Mouse (Mus musculus) heart, embryonic 16.5 days (tissue): ENCODE measurements around the gene Zmynd8. TPM values are rescaled to one million over a fixed set of nuclear protein-coding genes. Genes with fewer than 3 reads are reported as not detected.
A peak's percentile ranks its signal among the peaks of the same experiment; 100 is the strongest.

Experiments
- ATAC-seq: fragments of 200-750 bp; cut with Nextera tagmentation; replicated peaks from 2 replicates; pipeline ENCODE4 v1.8.0; 2017; ENCODE audit warnings: moderate number of reproducible peaks; ENCODE audit not compliant: insufficient read depth, low FRiP score; ENCODE audit errors: extremely low read depth
- H3K27ac ChIP-seq: fragments of 300-500 bp; sonication (generic); 2 replicates; pipeline ENCODE4 v1.5.1; 2014; ENCODE audit warnings: mild to moderate bottlenecking, low read length, control low read depth, moderate library complexity
- H3K27me3 ChIP-seq: fragments of 300-500 bp; sonication (generic); 2 replicates; pipeline ENCODE4 v1.6.1; 2014; ENCODE audit warnings: low read length, mixed read lengths; ENCODE audit not compliant: control insufficient read depth, insufficient read depth
- H3K36me3 ChIP-seq: fragments of 300-500 bp; sonication (generic); 2 replicates; pipeline ENCODE4 v1.6.1; 2014; ENCODE audit not compliant: control insufficient read depth, insufficient read depth
- H3K4me1 ChIP-seq: fragments of 300-500 bp; sonication (generic); 2 replicates; pipeline ENCODE4 v1.6.1; 2014; ENCODE audit warnings: low read length, mixed read lengths; ENCODE audit not compliant: control insufficient read depth, insufficient read depth
- H3K4me2 ChIP-seq: fragments of 300-500 bp; sonication (generic); 2 replicates; pipeline ENCODE4 v1.6.1; 2014; ENCODE audit warnings: low read depth, mild to moderate bottlenecking, control low read depth, low read length
- H3K4me3 ChIP-seq: fragments of 300-500 bp; sonication (generic); 2 replicates; pipeline ENCODE4 v1.5.1; 2014; ENCODE audit warnings: mild to moderate bottlenecking, control low read depth, low read length
- H3K9ac ChIP-seq: fragments of 300-500 bp; sonication (generic); 2 replicates; pipeline ENCODE4 v1.6.1; 2014; ENCODE audit warnings: low read length, control low read depth
- H3K9me3 ChIP-seq: fragments of 300-500 bp; sonication (generic); replicated peaks from 2 replicates; pipeline ENCODE4 v1.6.1; 2016; ENCODE audit warnings: low read length; ENCODE audit not compliant: control insufficient read depth
- WGBS: fragments of 180-500 bp; shearing (Covaris S2); extraction: QIAGEN DNeasy Blood & Tissue Kit; methylation state at CpG from one replicate; pipeline ENCODE4 v1.1.7; 2014; 5-methylcytosine and 5-hydroxymethylcytosine counted together
- polyA plus RNA-seq: library from polyadenylated mRNA; unstranded; fragments of >200 nt; fragmentation: Nextera tagmentation; extraction: Ambion mirVana; gene quantifications from 2 replicates; pipeline ENCODE4 v1.2.1, GENCODE M21; 2015

Zmynd8 gene
- polyA plus RNA-seq, 1 experiment from 2014 or later: 36.0 TPM

DNA sequence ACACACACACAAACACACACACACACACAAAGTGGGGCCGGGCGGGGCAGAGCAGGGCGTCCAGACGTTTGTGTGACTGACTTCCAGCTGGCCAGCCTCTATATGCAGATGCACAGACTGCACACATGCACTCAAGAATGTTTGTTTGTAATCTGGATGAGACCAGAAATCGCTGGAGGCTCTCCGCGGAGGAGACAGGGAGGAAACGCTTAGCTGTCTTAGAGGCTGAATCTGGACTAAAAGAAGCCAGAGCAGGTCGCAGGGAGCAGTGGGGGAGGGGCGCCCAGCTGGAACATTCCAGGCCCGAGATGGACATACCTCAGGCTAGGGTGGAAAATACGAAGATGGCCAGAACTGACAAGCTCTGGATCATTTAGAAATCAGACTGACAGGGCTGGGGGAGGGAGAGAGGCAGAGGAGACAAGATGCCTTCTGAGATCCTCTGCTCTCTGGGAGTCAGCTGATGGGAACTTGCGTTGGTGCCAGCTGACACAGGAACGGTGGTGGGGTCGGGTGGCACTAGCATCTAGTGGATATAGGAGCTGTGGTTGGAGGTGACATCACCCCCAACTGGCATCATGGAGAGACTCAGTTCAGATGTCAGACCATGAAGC is 7.6 kb upstream of the Zmynd8 start:
- ATAC-seq: no peak; the same call in 1 of the 2 replicates
- Histone ChIP-seq H3K4me1 (peaks cover 8% of the 10 kb centered on the region), H3K27ac (no peak overlapping the region), H3K9ac (peak overlapping the region; percentile 47), H3K4me3 (no peak overlapping the region), H3K4me2 (no peak overlapping the region), H3K36me3 (no peaks in the 10 kb centered on the region), H3K27me3 (no peaks in the 10 kb centered on the region), H3K9me3 (no peaks in the 10 kb centered on the region)
- 16% methylated on average over 15 of the region's 15 CpGs for WGBS

DNA sequence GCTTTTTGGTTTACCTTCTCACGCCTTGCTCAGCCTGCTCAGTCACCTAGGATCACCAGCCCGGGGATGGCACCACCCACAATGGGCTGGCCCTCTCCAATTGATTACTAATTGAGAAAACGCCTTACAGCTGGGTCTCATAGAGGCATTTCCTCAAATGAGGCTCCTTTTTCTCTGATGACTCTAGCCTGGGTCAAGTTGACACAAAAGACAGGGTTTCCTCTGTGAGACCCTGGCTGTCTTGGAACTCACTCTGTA is 2.2 kb upstream of the Zmynd8 start:
- no peak for ATAC-seq
- H3K4me3 ChIP-seq: no peak overlapping the region
- peaks cover 15% of the 10 kb centered on the region for H3K4me1 ChIP-seq
- 64% methylated on average over 3 of the region's 3 CpGs for WGBS
- H3K36me3 ChIP-seq: no peaks in the 10 kb centered on the region
- H3K9me3 ChIP-seq: no peaks in the 10 kb centered on the region
- H3K27ac ChIP-seq: peak overlapping the region; percentile 71
- no peak overlapping the region for H3K4me2 ChIP-seq
- no peaks in the 10 kb centered on the region for H3K27me3 ChIP-seq
- H3K9ac ChIP-seq: no peak overlapping the region

DNA sequence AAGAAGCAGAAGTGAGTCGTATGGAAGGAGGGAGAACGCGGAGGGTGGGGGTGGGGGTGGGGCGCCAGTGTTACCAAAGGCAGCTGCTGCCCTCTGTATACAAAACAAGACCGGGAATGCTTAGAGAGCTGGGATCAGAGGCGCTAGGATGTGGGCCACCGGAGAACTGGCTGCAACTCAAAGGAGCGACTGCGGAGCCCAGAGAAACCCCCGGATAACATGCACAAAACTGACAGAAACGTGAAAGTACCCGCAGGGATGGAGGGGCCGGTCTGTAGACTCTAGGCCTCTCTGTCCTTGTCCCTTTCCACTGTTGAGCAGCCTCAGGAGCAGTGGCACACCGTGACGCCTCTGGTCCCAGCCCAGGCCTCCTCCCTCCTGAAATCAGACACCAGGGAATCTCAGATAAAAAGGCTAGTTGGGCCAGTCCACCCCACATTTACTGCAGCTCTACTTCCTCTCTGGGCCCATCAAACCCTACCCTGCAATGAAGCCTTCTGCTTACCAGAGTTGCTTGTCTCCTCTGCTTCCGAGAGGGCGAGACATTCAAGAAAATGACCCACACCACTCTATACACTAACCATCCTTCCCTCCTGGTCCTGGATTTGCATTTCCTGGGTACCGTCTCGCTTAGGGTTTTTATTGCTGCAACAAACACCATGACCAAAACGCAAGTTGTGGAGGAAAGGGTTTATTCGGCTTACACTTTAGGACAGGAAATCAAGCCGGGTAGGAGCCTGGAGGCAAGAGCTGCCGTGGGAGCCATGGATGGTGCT is 1.7 kb upstream of the Zmynd8 start:
- ATAC-seq: peak; percentile 55; the same call in 1 of the 2 replicates
- H3K4me1 ChIP-seq: peaks cover 15% of the 10 kb centered on the region
- H3K4me3 ChIP-seq: no peak overlapping the region

DNA sequence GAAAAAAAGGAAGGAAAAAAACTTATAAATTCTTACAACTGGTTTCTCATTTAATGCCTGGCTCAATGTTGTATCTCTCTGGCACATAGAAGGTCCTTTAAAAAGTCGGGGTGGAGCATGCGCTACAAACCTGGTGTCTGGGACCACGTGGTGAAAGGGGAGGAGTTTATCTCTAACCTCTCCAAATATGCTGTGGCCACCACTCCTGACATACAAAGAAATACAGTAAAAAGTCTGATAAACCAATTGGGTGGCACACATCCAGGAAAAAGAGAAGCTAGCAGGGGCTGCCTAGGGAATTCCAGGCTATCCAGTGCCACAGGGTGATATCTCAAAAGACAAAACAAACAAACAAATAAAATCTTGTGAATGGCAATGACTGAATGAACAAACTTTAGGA is 1.1 kb upstream of the Zmynd8 start:
- WGBS: 14% methylated on average over 3 of the region's 3 CpGs

More for the DNA sequence above, 1.7 kb upstream of the Zmynd8 start:
- Histone ChIP-seq H3K27ac (peak overlapping the region; percentile 71), H3K9me3 (no peaks in the 10 kb centered on the region), H3K4me2 (peak overlapping the region; percentile 26), H3K36me3 (no peaks in the 10 kb centered on the region), H3K27me3 (no peaks in the 10 kb centered on the region), H3K9ac (peak overlapping the region; percentile 55)
- WGBS: 26% methylated on average over 23 of the region's 23 CpGs

DNA sequence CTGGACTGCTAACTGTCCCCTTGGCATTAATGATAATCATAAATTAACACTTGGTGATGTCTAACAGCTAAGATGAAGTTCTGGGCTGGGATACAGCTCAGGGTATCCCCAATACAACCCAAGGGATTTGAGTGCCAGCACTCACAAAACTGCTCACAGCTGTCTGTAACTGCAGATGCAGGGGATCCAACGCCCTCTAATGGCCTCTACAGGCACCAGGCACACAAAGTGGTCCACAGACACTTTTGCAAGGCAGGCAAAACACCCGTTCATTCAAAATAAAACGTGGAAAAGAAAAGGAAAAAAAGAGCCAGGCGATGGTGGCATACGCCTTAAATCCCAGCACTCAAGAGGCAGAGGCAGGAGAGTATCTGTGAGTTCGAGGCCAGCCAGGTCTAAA is 658 bp upstream of the Zmynd8 start:
- Histone ChIP-seq H3K4me2 (peak overlapping the region; percentile 26; the same call in 1 of the 2 replicates), H3K36me3 (no peaks in the 10 kb centered on the region), H3K27ac (peak overlapping the region; percentile 16; the same call in 1 of the 2 replicates), H3K27me3 (no peaks in the 10 kb centered on the region), H3K9ac (no peak overlapping the region; the same call in 1 of the 2 replicates), H3K9me3 (no peaks in the 10 kb centered on the region), H3K4me3 (no peak overlapping the region), H3K4me1 (peaks cover 17% of the 10 kb centered on the region)
- 50% methylated on average over 6 of the region's 6 CpGs for WGBS
- ATAC-seq: no peak

More for the DNA sequence above, 1.1 kb upstream of the Zmynd8 start:
- no peak for ATAC-seq
- Histone ChIP-seq H3K4me2 (peak overlapping the region; percentile 26), H3K9ac (peak overlapping the region; percentile 55; the same call in 1 of the 2 replicates), H3K4me3 (no peak overlapping the region), H3K36me3 (no peaks in the 10 kb centered on the region), H3K9me3 (no peaks in the 10 kb centered on the region), H3K27ac (peak overlapping the region; percentile 71), H3K4me1 (peaks cover 15% of the 10 kb centered on the region), H3K27me3 (no peaks in the 10 kb centered on the region)

DNA sequence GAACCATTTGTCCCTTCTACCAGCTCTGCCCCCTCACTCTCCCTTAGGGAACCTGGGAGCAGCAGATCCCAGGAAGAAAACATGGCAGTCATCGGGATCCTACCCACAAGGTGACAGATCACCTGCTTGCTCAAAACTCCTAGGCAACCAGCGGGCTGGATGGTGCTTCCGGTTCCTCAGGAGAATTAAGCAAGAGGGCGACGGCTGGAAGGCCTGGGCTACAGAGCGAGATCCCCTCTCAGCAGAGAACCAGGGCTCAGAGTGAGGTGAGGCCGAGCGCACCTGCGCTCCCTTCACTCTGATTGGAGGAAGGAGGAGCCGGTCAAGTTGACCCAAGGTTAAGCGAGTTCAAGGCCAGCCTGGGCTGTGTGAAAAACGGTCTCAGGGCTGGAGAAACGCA is 2.6 kb downstream of the Zmynd8 start:
- Histone ChIP-seq H3K27me3 (no peaks in the 10 kb centered on the region), H3K4me3 (no peak overlapping the region), H3K9ac (no peak overlapping the region), H3K27ac (no peak overlapping the region), H3K9me3 (no peaks in the 10 kb centered on the region), H3K4me2 (no peak overlapping the region), H3K36me3 (no peaks in the 10 kb centered on the region), H3K4me1 (peaks cover 18% of the 10 kb centered on the region)
- 85% methylated on average over 13 of the region's 13 CpGs for WGBS
- ATAC-seq: no peak

DNA sequence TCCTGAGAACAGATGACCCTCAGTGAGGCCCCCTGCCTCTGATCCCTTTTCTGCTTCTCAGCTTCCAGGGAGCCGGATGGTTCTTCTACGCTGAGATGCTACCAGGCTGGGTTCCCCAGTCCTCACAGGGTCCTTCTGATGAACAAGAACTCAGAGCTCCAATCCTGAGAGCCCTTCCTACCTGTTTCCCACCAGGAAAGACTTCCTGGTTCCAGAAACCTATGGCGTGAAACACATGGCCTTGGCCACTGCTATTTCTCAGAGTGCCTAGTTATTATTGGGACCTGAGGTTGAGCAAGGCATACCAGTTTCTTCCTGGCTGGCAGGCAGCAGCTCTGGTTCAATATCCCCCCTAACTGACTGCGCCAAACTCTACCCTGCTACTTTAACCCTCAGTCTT is 3.1 kb downstream of the Zmynd8 start:
- no peak for ATAC-seq
- H3K27ac ChIP-seq: no peak overlapping the region
- peaks cover 14% of the 10 kb centered on the region for H3K4me1 ChIP-seq
- 90% methylated on average over 4 of the region's 4 CpGs for WGBS
- no peak overlapping the region for H3K4me3 ChIP-seq
- H3K27me3 ChIP-seq: no peaks in the 10 kb centered on the region
- no peak overlapping the region for H3K9ac ChIP-seq
- H3K36me3 ChIP-seq: no peaks in the 10 kb centered on the region
- H3K9me3 ChIP-seq: no peaks in the 10 kb centered on the region
- H3K4me2 ChIP-seq: no peak overlapping the region

DNA sequence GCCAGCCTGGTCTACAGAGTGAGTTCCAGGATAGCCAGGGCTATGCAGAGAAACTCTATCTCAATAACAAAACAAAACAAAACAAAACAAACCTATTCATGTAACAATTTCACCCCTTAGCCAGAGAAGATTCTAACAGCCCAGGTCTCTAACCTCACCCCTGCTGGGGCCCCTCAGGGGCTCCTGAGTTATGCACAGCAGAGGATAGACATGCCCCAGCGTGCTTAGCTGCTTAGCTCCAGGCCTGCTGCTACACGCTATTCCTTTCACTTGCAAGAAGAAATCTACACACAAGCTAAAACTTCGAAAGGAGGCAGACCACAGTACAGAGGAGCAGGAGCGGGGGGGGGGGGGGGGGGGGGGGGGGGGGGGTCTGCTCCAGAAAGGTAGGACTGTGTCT is 4.3 kb downstream of the Zmynd8 start:
- 42% methylated on average over 3 of the region's 4 CpGs for WGBS
- no peak overlapping the region for H3K27ac ChIP-seq

DNA sequence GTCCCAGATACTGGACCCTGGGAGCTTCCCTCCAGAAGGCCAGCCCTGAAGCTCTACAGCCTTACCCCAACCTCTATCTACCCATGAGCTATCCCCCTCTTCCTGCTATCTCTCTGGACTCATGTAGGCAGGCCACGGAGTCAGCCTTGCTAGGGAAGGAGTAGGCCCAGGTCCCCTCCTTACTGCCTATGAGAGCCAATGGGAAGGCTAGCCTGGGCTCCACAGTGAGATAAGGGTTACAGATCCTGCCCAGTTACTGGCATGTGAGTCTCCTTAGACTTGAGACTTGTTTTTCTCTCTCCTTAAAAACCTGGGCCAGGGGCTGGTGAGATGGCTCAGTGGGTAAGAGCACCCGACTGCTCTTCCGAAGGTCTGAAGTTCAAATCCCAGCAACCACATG is 5.6 kb downstream of the Zmynd8 start:
- Histone ChIP-seq H3K27ac (no peak overlapping the region), H3K9me3 (no peaks in the 10 kb centered on the region), H3K4me1 (peaks cover 15% of the 10 kb centered on the region), H3K4me3 (no peak overlapping the region), H3K27me3 (no peaks in the 10 kb centered on the region), H3K36me3 (no peaks in the 10 kb centered on the region), H3K4me2 (no peak overlapping the region), H3K9ac (no peak overlapping the region)
- WGBS: 81% methylated on average over 3 of the region's 3 CpGs
- no peak for ATAC-seq

More for the DNA sequence above, 4.3 kb downstream of the Zmynd8 start:
- Histone ChIP-seq H3K4me3 (no peak overlapping the region), H3K9ac (no peak overlapping the region), H3K9me3 (no peaks in the 10 kb centered on the region), H3K36me3 (no peaks in the 10 kb centered on the region), H3K4me1 (peaks cover 4% of the 10 kb centered on the region), H3K27me3 (no peaks in the 10 kb centered on the region), H3K4me2 (no peak overlapping the region)
- ATAC-seq: no peak
